Mouse (Mus musculus) liver, postnatal 0 days (tissue): ENCODE measurements around the gene Olfr96. TPM values are rescaled to one million over a fixed set of nuclear protein-coding genes. Genes with fewer than 3 reads are reported as not detected.

Experiments used
- ATAC-seq: fragments of 200-750 bp; cut with Nextera tagmentation; 2 replicates; pipeline ENCODE4 v1.8.0; 2017; ENCODE audit warnings: mild to moderate bottlenecking, moderate library complexity
- DNase-seq: peaks from one replicate; pipeline ENCODE4 v3.0.0-alpha.2; 2016
- H3K27ac ChIP-seq: fragments of 300-500 bp; sonication (generic); 2 replicates; pipeline ENCODE4 v1.5.1; 2014; ENCODE audit warnings: antibody characterized with exemption, moderate library complexity, mild to moderate bottlenecking, low read depth
- H3K27me3 ChIP-seq: fragments of 300-500 bp; sonication (generic); 2 replicates; pipeline ENCODE4 v1.6.1; 2014; ENCODE audit warnings: low read length, control low read depth, mixed read lengths; ENCODE audit not compliant: insufficient read depth
- H3K36me3 ChIP-seq: fragments of 300-500 bp; sonication (generic); replicated peaks from 2 replicates; pipeline ENCODE4 v1.6.1; 2014; ENCODE audit warnings: mild to moderate bottlenecking, control low read depth, low read length, moderate library complexity, mixed read lengths; ENCODE audit not compliant: insufficient read depth
- H3K4me1 ChIP-seq: fragments of 300-500 bp; sonication (generic); 2 replicates; pipeline ENCODE4 v1.6.1; 2014; ENCODE audit warnings: antibody characterized with exemption, mild to moderate bottlenecking, control low read depth; ENCODE audit not compliant: insufficient read depth
- H3K4me2 ChIP-seq: fragments of 300-500 bp; sonication (generic); 2 replicates; pipeline ENCODE4 v1.6.1; 2014; ENCODE audit warnings: low read depth, mild to moderate bottlenecking, low read length, moderate library complexity, mixed read lengths
- H3K4me3 ChIP-seq: fragments of 300-500 bp; sonication (generic); 2 replicates; pipeline ENCODE4 v1.5.1; 2014; ENCODE audit warnings: low read depth, low read length
- H3K9ac ChIP-seq: fragments of 300-500 bp; sonication (generic); replicated peaks from 2 replicates; pipeline ENCODE4 v1.6.1; 2014; ENCODE audit warnings: mild to moderate bottlenecking, moderate library complexity
- H3K9me3 ChIP-seq: fragments of 300-500 bp; sonication (generic); 2 replicates; pipeline ENCODE4 v1.6.1; 2016; ENCODE audit warnings: mild to moderate bottlenecking, control low read depth, low read length, mixed read lengths
- CTCF ChIP-seq: sonication (generic); IDR thresholded peaks from 2 replicates; pipeline ENCODE4 v1.5.1; 2016; ENCODE audit warnings: antibody characterized with exemption, low read depth
- EP300 ChIP-seq: IDR thresholded peaks from 2 replicates; pipeline ENCODE4 v1.6.1; 2016; ENCODE audit warnings: antibody characterized with exemption, low read depth, mild to moderate bottlenecking
- WGBS: fragments of 180-500 bp; shearing (Covaris S2); extraction: QIAGEN DNeasy Blood & Tissue Kit; methylation state at CpG from one replicate; pipeline ENCODE4 v1.1.7; 2014; ENCODE audit not compliant: insufficient replicate concordance; 5-methylcytosine and 5-hydroxymethylcytosine counted together
- polyA plus RNA-seq: library from polyadenylated mRNA; unstranded; fragments of >200 nt; fragmentation: Nextera tagmentation; extraction: Ambion mirVana; gene quantifications from 2 replicates; pipeline ENCODE4 v1.2.1, GENCODE M21; 2015

Olfr96 gene
- not detected in 2 replicates for polyA plus RNA-seq

GRCm38 (mm10) chr17:37219846-37220245 is at the start of gene Olfr96:
Gene Olfr96, plus strand, starts transcription at chr17:37220146.
- H3K4me3 ChIP-seq = no peak within 1 kb of the TSS
- no peak for TF ChIP-seq CTCF
- no peak for TF ChIP-seq EP300
- no peak within 1 kb of the TSS for H3K9ac ChIP-seq
- WGBS = 39% methylated on average over 4 of the region's 4 CpGs
- H3K27me3 ChIP-seq = no peaks in the 10 kb centered on the region
- no peaks in the 10 kb centered on the region for H3K4me1 ChIP-seq
- no peaks in the 10 kb centered on the region for H3K9me3 ChIP-seq
- H3K36me3 ChIP-seq = no peaks in the 10 kb centered on the region
- no peak within 1 kb of the TSS for H3K4me2 ChIP-seq
- ATAC-seq = no peak
- H3K27ac ChIP-seq = no peak within 1 kb of the TSS
- DNase-seq = no peak

GRCm38 (mm10) chr17:37185474-37185873 is 34.5 kb upstream of the Olfr96 start:
- WGBS = 20% methylated on average over 6 of the region's 6 CpGs
- Histone ChIP-seq H3K4me1 (no peaks in the 10 kb centered on the region), H3K36me3 (no peaks in the 10 kb centered on the region), H3K9ac (no peak overlapping the region), H3K27ac (no peak overlapping the region), H3K4me3 (no peak overlapping the region), H3K4me2 (no peak overlapping the region), H3K27me3 (no peaks in the 10 kb centered on the region), H3K9me3 (no peaks in the 10 kb centered on the region)
- no peak for DNase-seq
- ATAC-seq = no peak
- TF ChIP-seq CTCF = no peak
- no peak for TF ChIP-seq EP300

DNA sequence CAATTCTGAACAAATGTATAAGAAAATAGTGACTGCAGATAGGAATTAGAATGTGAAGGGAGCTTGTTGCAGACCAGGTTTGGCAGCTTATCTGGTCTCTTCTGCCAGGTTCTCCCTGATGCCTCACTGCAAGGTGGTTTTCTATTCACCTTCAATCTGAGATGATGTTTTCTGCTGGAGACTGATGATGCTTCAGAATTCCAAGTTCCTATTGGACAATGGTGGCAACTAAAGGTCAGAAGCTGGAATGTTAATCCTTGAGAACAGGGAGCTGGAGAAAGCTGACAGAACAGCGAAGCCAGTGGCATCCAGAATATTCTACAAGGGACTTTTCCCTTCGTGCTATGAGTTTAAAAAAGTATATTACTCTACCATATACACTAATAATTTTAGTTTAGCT is 29.2 kb upstream of the Olfr96 start:
- no peaks in the 10 kb centered on the region for H3K9me3 ChIP-seq
- 36% methylated on average over 2 of the region's 2 CpGs for WGBS
- no peak overlapping the region for H3K4me2 ChIP-seq
- TF ChIP-seq CTCF (no peak), EP300 (no peak)
- no peak overlapping the region for H3K4me3 ChIP-seq
- no peak overlapping the region for H3K27ac ChIP-seq
- DNase-seq (no peak), ATAC-seq (no peak)
- H3K27me3 ChIP-seq = peaks cover 7% of the 10 kb centered on the region; the same call in 1 of the 2 replicates
- no peaks in the 10 kb centered on the region for H3K36me3 ChIP-seq
- H3K4me1 ChIP-seq = no peaks in the 10 kb centered on the region
- no peak overlapping the region for H3K9ac ChIP-seq

- no peak overlapping the region for H3K9ac ChIP-seq
- no peak overlapping the region for H3K4me2 ChIP-seq
- no peak overlapping the region for H3K4me3 ChIP-seq
- H3K9me3 ChIP-seq = no peaks in the 10 kb centered on the region
- no peaks in the 10 kb centered on the region for H3K36me3 ChIP-seq
- no peaks in the 10 kb centered on the region for H3K4me1 ChIP-seq
- H3K27me3 ChIP-seq = peaks cover 29% of the 10 kb centered on the region
- TF ChIP-seq EP300 (no peak), CTCF (no peak)
- DNase-seq (no peak), ATAC-seq (no peak)
- no peak overlapping the region for H3K27ac ChIP-seq
Observed at GRCm38 (mm10) chr17:37193032-37193431, 26.9 kb upstream of the Olfr96 start.

- H3K27me3 ChIP-seq = peaks cover 35% of the 10 kb centered on the region
- 66% methylated on average over 2 of the region's 2 CpGs for WGBS
- H3K4me2 ChIP-seq = no peak within 1 kb of the TSS
Observed at GRCm38 (mm10) chr17:37193656-37194055, 26.3 kb upstream of the Olfr96 start, which contains the start of gene Ubd. Gene Ubd, plus strand, starts transcription at chr17:37193892.

DNA sequence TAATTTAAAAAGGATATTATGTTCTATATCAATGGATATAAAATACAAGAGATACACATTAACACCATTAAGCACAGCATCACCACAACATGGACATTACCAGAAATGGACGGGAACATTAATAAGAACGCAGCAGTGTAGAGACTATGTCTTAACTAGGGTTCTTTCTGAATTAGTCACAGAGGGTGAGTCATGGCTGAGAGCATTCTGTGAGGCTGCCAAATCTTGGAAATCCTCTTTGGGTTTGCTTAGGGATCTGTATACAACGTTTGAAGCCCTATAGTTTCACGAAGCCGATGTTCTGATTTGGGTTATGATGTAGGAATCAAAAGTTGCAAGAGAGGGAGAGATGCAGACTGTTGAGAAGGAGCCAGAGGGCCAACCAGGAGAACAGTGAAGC is 25.2 kb upstream of the Olfr96 start:
- DNase-seq (no peak), ATAC-seq (no peak)
- TF ChIP-seq EP300 (no peak), CTCF (no peak)
- 70% methylated on average over 5 of the region's 5 CpGs for WGBS
- H3K27me3 ChIP-seq = peaks cover 36% of the 10 kb centered on the region
- no peak overlapping the region for H3K4me3 ChIP-seq
- no peak overlapping the region for H3K27ac ChIP-seq
- no peaks in the 10 kb centered on the region for H3K36me3 ChIP-seq
- no peaks in the 10 kb centered on the region for H3K4me1 ChIP-seq
- H3K4me2 ChIP-seq = no peak overlapping the region
- H3K9me3 ChIP-seq = no peaks in the 10 kb centered on the region
- H3K9ac ChIP-seq = no peak overlapping the region

More at GRCm38 (mm10) chr17:37193656-37194055, 26.3 kb upstream of the Olfr96 start, which contains the start of gene Ubd:
- Histone ChIP-seq H3K27ac (no peak within 1 kb of the TSS), H3K4me3 (no peak within 1 kb of the TSS), H3K9ac (no peak within 1 kb of the TSS), H3K9me3 (no peaks in the 10 kb centered on the region), H3K36me3 (no peaks in the 10 kb centered on the region), H3K4me1 (no peaks in the 10 kb centered on the region)
- TF ChIP-seq CTCF = no peak
- no peak for TF ChIP-seq EP300
- DNase-seq = no peak
- ATAC-seq = no peak
